Mouse (Mus musculus): ENCODE results near the gene Maea.
A peak's percentile ranks its signal among the peaks of the same experiment; 100 is the strongest.

The Maea gene

GRCm38 (mm10) chr5:33357494-33357893, 22.2 kb downstream of the Maea start:
- no peak for DNase-seq (ENCODE audit: extremely low spot score, low read depth, low spot score)

- DNase-seq (ENCODE audit: extremely low spot score, low read depth, low spot score), result no peak
Measured at GRCm38 (mm10) chr5:33358467-33358866, 23.2 kb downstream of the Maea start.

- DNase-seq (ENCODE audit: extremely low spot score, low read depth, low spot score), result no peak
Measured at GRCm38 (mm10) chr5:33363263-33363662, 28.0 kb downstream of the Maea start.

GRCm38 (mm10) chr5:33368651-33369050, 33.3 kb downstream of the Maea start:
- no peak for DNase-seq (ENCODE audit: extremely low spot score, low read depth, low spot score)

- DNase-seq (ENCODE audit: extremely low spot score, low read depth, low spot score), result no peak
Measured at GRCm38 (mm10) chr5:33371137-33371536, 35.8 kb downstream of the Maea start.

GRCm38 (mm10) chr5:33371668-33372067, 36.4 kb downstream of the Maea start:
- DNase-seq (ENCODE audit: extremely low spot score, low read depth, low spot score), result no peak

- no peak for DNase-seq (ENCODE audit: extremely low spot score, low read depth, low spot score)
Measured at GRCm38 (mm10) chr5:33372331-33373038, 37.2 kb downstream of the Maea start.

- no peak for DNase-seq (ENCODE audit: extremely low spot score, low read depth, low spot score)
Measured at GRCm38 (mm10) chr5:33377176-33377575, 41.9 kb downstream of the Maea start.

GRCm38 (mm10) chr5:33377801-33378301, 42.5 kb downstream of the Maea start:
- DNase-seq (ENCODE audit: extremely low spot score, low read depth, low spot score), result peak; percentile 16

GRCm38 (mm10) chr5:33378302-33378854, 43.1 kb downstream of the Maea start, which contains the start of gene Uvssa:
Gene Uvssa (plus strand): TSS chr5:33378549.
- peak; percentile 92 for DNase-seq (ENCODE audit: extremely low spot score, low read depth, low spot score)

GRCm38 (mm10) chr5:33387550-33387949, 52.2 kb downstream of the Maea start:
- DNase-seq (ENCODE audit: extremely low spot score, low read depth, low spot score), result no peak

GRCm38 (mm10) chr5:33393803-33394202, 58.5 kb downstream of the Maea start:
- DNase-seq (ENCODE audit: extremely low spot score, low read depth, low spot score), result peak; percentile 64

GRCm38 (mm10) chr5:33395693-33396092, 60.4 kb downstream of the Maea start:
- no peak for DNase-seq (ENCODE audit: extremely low spot score, low read depth, low spot score)

- no peak for DNase-seq (ENCODE audit: extremely low spot score, low read depth, low spot score)
Measured at GRCm38 (mm10) chr5:33396828-33397227, 61.5 kb downstream of the Maea start.

- no peak for DNase-seq (ENCODE audit: extremely low spot score, low read depth, low spot score)
Measured at GRCm38 (mm10) chr5:33400819-33401218, 65.5 kb downstream of the Maea start.

GRCm38 (mm10) chr5:33420313-33420712, 85.0 kb downstream of the Maea start:
- no peak for DNase-seq (ENCODE audit: extremely low spot score, low read depth, low spot score)
